Mouse (Mus musculus) gastrocnemius, adult 18-20 months (tissue): ENCODE data around the gene Clic6. TPM values are rescaled to one million over a fixed set of nuclear protein-coding genes. Genes with fewer than 3 reads are reported as not detected.

Source experiments
- total RNA-seq, 2 experiments: library from RNA; stranded (reverse); gene quantifications; 2 replicates each; pipeline ENCODE4 v1.2.3; 2021

Gene Clic6
- total RNA-seq, 2 experiments from 2014 or later: 0.14 TPM; not detected in 1

Other genes starting within 250 kb of the Clic6 start
- gene Kcne2, start 193.3 kb upstream of the Clic6 start, total RNA-seq: not detected
- gene Smim11, start 184.4 kb upstream of the Clic6 start, total RNA-seq: 10 to 100 TPM; 72.4 to 76.2 TPM
- not detected for gene Fam243, start 164.3 kb upstream of the Clic6 start, total RNA-seq
- gene Kcne1, start 126.3 kb upstream of the Clic6 start, total RNA-seq: not detected
- gene Rcan1, start 14.9 kb upstream of the Clic6 start, total RNA-seq: 100 to 1,000 TPM in 1 of 2 experiments, 10 to 100 TPM in 1; 53.2 to 329 TPM